Mouse (Mus musculus) frontal cortex, adult 2 months (tissue): ENCODE results near the gene Fut11. TPM values are rescaled to one million over a fixed set of nuclear protein-coding genes. Genes with fewer than 3 reads are reported as not detected.

Source experiments
- DNase-seq, 2 experiments: peaks; one replicate each; pipeline ENCODE4 v3.0.0; 2022; ENCODE audit warnings: low spot score in 1 of 2; ENCODE audit errors: extremely low spot score in 1 of 2
- polyA plus RNA-seq: library from polyadenylated mRNA; depleted of rRNA; stranded (reverse); fragments of >200 nt; gene quantifications from 2 replicates; pipeline ENCODE4 v1.2.3, GENCODE M21; 2012; rRNA removed

Gene Fut11
- 15.2 and 15.3 TPM in 2 replicates for polyA plus RNA-seq

GRCm38 (mm10) chr14:20694884-20695760, at the start of gene Fut11:
Gene Fut11, plus strand, starts transcription at chr14:20694968.
- peak; percentile 61 to 86 for DNase-seq

- no peak for DNase-seq
These were observed 49.2 kb upstream of the Fut11 start for GRCm38 (mm10) chr14:20645547-20645946.

- no peak for DNase-seq
These were observed 48.4 kb upstream of the Fut11 start for GRCm38 (mm10) chr14:20646381-20646780.

- no peak for DNase-seq
These were observed 43.8 kb upstream of the Fut11 start for GRCm38 (mm10) chr14:20651000-20651399.

- no peak for DNase-seq
These were observed 43.0 kb upstream of the Fut11 start for GRCm38 (mm10) chr14:20651722-20652256.

GRCm38 (mm10) chr14:20654690-20655421, 39.9 kb upstream of the Fut11 start:
- DNase-seq, result no peak

- DNase-seq, result no peak
These were observed 39.0 kb upstream of the Fut11 start for GRCm38 (mm10) chr14:20655731-20656130.

GRCm38 (mm10) chr14:20656361-20656760, 38.4 kb upstream of the Fut11 start, which contains the start of gene Myoz1:
Gene Myoz1, minus strand, starts transcription at chr14:20656540.
- no peak for DNase-seq

GRCm38 (mm10) chr14:20658326-20658725, 36.4 kb upstream of the Fut11 start:
- peak in 1 of 2 experiments; percentile 86 for DNase-seq

GRCm38 (mm10) chr14:20658902-20659301, 35.9 kb upstream of the Fut11 start:
- no peak for DNase-seq

GRCm38 (mm10) chr14:20659687-20660086, 35.1 kb upstream of the Fut11 start:
- DNase-seq, result no peak

- DNase-seq, result peak; percentile 93 to 99
These were observed 33.7 kb upstream of the Fut11 start for GRCm38 (mm10) chr14:20660827-20661660.

GRCm38 (mm10) chr14:20661661-20662331, 33.0 kb upstream of the Fut11 start:
- DNase-seq, result no peak

GRCm38 (mm10) chr14:20662740-20663139, 32.0 kb upstream of the Fut11 start:
- DNase-seq, result no peak

- DNase-seq, result no peak
These were observed 31.2 kb upstream of the Fut11 start for GRCm38 (mm10) chr14:20663601-20664000.

GRCm38 (mm10) chr14:20664436-20664835, 30.3 kb upstream of the Fut11 start:
- no peak for DNase-seq

- DNase-seq, result no peak
These were observed 27.3 kb upstream of the Fut11 start for GRCm38 (mm10) chr14:20667469-20667868.

GRCm38 (mm10) chr14:20668154-20668810, 26.5 kb upstream of the Fut11 start, which contains the start of gene Synpo2l:
Gene Synpo2l, minus strand, starts transcription at chr14:20668354.
- DNase-seq, result no peak

- DNase-seq, result peak in 1 of 2 experiments; percentile 39
These were observed 21.8 kb upstream of the Fut11 start for GRCm38 (mm10) chr14:20672990-20673389.
